Mouse (Mus musculus): ENCODE measurements around the gene Ppp1r12a.

Gene Ppp1r12a

GRCm38 (mm10) chr10:108161261-108162256 is at the start of gene Ppp1r12a:
Gene Ppp1r12a (plus strand): TSS chr10:108162193.
- DNase-seq, result peak; percentile 96

GRCm38 (mm10) chr10:108113361-108114237 is 48.4 kb upstream of the Ppp1r12a start:
- no peak for DNase-seq

- no peak for DNase-seq
Measured at GRCm38 (mm10) chr10:108118200-108119163, 43.5 kb upstream of the Ppp1r12a start.

GRCm38 (mm10) chr10:108119416-108119815 is 42.6 kb upstream of the Ppp1r12a start:
- no peak for DNase-seq

GRCm38 (mm10) chr10:108124934-108125599 is 36.9 kb upstream of the Ppp1r12a start:
- no peak for DNase-seq

GRCm38 (mm10) chr10:108129167-108129566 is 32.8 kb upstream of the Ppp1r12a start:
- DNase-seq, result no peak

- no peak for DNase-seq
Measured at GRCm38 (mm10) chr10:108131858-108132257, 30.1 kb upstream of the Ppp1r12a start.

GRCm38 (mm10) chr10:108133253-108133652 is 28.7 kb upstream of the Ppp1r12a start:
- no peak for DNase-seq

- DNase-seq, result no peak
Measured at GRCm38 (mm10) chr10:108133745-108134144, 28.2 kb upstream of the Ppp1r12a start.

GRCm38 (mm10) chr10:108138347-108138746 is 23.6 kb upstream of the Ppp1r12a start:
- no peak for DNase-seq

- no peak for DNase-seq
Measured at GRCm38 (mm10) chr10:108139788-108140187, 22.2 kb upstream of the Ppp1r12a start.

GRCm38 (mm10) chr10:108140742-108141141 is 21.3 kb upstream of the Ppp1r12a start:
- DNase-seq, result no peak

- DNase-seq, result no peak
Measured at GRCm38 (mm10) chr10:108143991-108144525, 17.9 kb upstream of the Ppp1r12a start.

- DNase-seq, result no peak
Measured at GRCm38 (mm10) chr10:108145701-108146100, 16.3 kb upstream of the Ppp1r12a start.

GRCm38 (mm10) chr10:108147031-108147430 is 15.0 kb upstream of the Ppp1r12a start:
- no peak for DNase-seq

- no peak for DNase-seq
Measured at GRCm38 (mm10) chr10:108153301-108153700, 8.7 kb upstream of the Ppp1r12a start.

GRCm38 (mm10) chr10:108155042-108155686 is 6.8 kb upstream of the Ppp1r12a start:
- no peak for DNase-seq

GRCm38 (mm10) chr10:108155687-108156067 is 6.3 kb upstream of the Ppp1r12a start:
- DNase-seq, result no peak

- DNase-seq, result no peak
Measured at GRCm38 (mm10) chr10:108156128-108156527, 5.9 kb upstream of the Ppp1r12a start.

GRCm38 (mm10) chr10:108159002-108159401 is 3.0 kb upstream of the Ppp1r12a start:
- no peak for DNase-seq

All from cerebellum, adult 11 months (tissue).